Mouse (Mus musculus) mouse trophoblast stem cell (cell line): ENCODE data around the gene Anxa6.

Source experiments
- in situ Hi-C, 2 experiments: fragments of 300-500 bp; cut with MseI, MboI; formaldehyde crosslinking; loops; 2 replicates in 1 of 2; 3 replicates in 1 of 2; pipeline ENCODE4 v1.15.1; 2025

Anxa6 gene

GRCm38 (mm10) chr11:55033040-55033660 lies at the start of gene Anxa6:
Gene Anxa6 (minus strand): TSS chr11:55033445.
- in situ Hi-C loops = no loop called here

DNA sequence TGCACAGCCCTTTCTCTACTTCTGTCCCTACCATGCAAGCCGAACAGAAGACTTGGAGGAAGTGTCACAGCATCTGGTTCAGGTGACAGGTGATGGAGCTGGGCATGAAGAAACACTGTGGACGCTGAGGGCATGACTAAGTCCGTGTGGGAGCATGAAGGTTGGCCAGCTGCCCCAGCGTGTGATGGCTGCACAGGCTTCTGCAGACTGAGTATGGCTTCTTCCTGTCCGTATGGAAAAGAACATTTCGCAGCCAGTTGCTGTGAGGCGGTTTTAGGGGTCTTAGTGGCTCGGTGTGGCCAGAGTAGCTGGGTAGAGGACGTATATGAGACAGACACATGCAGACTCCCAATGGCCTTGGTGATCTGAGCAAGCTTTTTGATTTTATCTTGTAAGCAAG lies 48.0 kb upstream of the Anxa6 start:
- in situ Hi-C loops = no loop called here

- in situ Hi-C loops = no loop called here
Observed at GRCm38 (mm10) chr11:55079180-55079579, 45.9 kb upstream of the Anxa6 start.

- in situ Hi-C loops = no loop called here
Observed at GRCm38 (mm10) chr11:55078502-55078901, 45.3 kb upstream of the Anxa6 start.

- in situ Hi-C loops = no loop called here
Observed at GRCm38 (mm10) chr11:55077331-55078231, 44.3 kb upstream of the Anxa6 start, which contains the start of gene Ccdc69. Gene Ccdc69 (minus strand): TSS chr11:55078131.

GRCm38 (mm10) chr11:55076234-55076633 lies 43.0 kb upstream of the Anxa6 start:
- in situ Hi-C loops = no loop called here

DNA sequence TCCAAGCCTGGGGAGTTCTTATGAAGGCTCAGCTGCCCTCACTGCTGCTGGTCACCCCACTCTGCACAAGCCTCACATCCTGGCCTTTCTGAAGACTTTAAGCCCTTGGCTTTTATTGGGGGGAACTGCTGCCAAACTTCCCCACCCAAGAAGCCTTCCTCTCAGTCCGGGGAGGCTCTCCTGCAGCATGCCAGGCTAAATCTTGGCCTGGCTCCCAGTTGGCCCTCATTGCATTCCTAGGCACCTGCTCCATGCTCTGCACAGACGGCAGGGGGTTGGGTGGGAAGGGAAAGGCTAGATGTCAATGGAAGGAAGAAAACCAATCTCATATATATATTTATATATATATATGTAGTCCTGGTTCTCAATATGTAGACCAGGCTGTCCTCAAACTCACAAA lies 42.4 kb upstream of the Anxa6 start:
- in situ Hi-C loops = no loop called here

- in situ Hi-C loops = no loop called here
Observed at GRCm38 (mm10) chr11:55073191-55073590, 39.9 kb upstream of the Anxa6 start.

GRCm38 (mm10) chr11:55072467-55072866 lies 39.2 kb upstream of the Anxa6 start:
- in situ Hi-C loops = no loop called here

GRCm38 (mm10) chr11:55071344-55071743 lies 38.1 kb upstream of the Anxa6 start:
- in situ Hi-C loops = no loop called here

GRCm38 (mm10) chr11:55069023-55069422 lies 35.8 kb upstream of the Anxa6 start:
- in situ Hi-C loops = no loop called here

DNA sequence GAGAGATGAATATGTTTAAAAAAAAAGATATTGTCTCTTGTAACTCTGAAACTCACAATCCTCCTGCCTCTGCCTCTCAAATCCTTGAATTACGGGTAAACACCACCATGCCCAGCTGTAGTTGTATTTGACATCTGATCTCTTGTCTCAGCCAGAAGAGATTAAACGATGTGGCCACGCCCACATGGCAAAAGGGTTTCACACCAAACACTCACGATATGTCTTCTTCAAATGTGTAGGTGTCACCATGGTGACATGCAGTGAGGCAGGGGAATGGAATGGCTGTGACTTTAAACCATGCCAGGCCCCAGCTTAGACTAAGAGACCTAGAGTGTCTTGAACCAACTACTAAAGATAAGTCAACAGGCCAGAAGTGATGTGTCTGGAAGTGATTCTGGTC lies 33.7 kb upstream of the Anxa6 start:
- in situ Hi-C loops = no loop called here

GRCm38 (mm10) chr11:55062856-55063255 lies 29.6 kb upstream of the Anxa6 start:
- in situ Hi-C loops = no loop called here

DNA sequence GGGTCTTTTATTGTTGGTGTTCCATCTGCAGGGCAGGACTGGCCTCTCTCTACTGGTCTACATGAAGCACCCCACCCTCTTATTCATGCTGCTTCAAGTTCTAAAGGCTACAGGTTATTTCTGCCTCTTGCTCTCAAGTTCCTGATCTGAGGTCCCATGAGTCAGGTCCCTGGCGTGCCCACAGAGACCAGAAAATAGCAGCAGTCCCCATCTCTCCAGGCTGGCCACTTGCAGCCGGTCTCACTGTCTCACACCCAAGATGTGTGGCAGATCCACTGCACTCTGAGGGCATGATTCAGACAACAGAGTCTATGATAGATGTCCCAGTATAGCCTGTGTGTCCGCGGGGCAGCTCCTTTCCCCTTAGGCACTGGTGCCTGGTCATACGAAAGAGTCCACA lies 27.6 kb upstream of the Anxa6 start:
- in situ Hi-C loops = no loop called here

DNA sequence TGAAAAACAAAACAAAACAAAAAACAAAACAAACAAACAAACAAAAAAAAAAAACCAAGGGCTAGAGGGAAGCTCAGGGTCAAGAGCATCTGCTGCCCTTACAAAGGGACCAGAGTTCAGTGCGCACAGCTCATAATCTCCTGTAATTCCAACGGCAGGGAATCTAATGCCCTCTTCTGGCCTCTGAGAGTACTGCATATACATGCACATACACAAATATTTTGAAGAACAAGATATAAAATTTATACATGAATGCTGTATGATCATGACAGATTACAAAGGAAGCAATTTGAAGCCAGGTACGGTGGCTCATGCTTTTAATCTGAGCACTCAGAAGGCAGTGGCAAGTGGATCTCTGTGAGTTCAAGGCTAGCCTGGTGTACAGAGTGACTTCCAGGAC lies 24.3 kb upstream of the Anxa6 start:
- in situ Hi-C loops = no loop called here

- in situ Hi-C loops = no loop called here
Observed at GRCm38 (mm10) chr11:55050837-55051510, 17.7 kb upstream of the Anxa6 start.

DNA sequence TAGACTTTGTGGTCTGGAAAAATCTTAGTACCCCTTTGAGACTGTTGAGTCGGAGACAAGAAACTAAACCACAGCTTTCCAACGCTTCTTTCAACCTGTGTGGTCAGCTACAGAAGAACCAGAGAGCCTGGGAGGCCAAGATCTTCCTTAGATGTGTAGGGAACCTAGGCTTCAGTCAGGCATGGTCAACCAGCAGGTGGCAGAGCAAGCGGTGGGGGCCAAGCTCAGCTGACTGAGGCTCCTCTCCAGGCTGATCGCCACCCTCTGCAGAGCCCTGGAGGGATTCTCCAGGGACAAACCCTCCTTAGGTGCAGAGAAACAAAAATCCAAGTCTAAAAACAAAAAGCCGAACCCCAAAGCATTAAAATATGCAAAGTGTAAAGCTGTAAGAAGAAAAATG lies 13.4 kb upstream of the Anxa6 start:
- in situ Hi-C loops = no loop called here

GRCm38 (mm10) chr11:55041348-55041747 lies 8.1 kb upstream of the Anxa6 start:
- in situ Hi-C loops = loop anchor here (5.0 kb wide), 3 partner anchors 44 to 116 kb away; no protein-coding TSS in a partner anchor

DNA sequence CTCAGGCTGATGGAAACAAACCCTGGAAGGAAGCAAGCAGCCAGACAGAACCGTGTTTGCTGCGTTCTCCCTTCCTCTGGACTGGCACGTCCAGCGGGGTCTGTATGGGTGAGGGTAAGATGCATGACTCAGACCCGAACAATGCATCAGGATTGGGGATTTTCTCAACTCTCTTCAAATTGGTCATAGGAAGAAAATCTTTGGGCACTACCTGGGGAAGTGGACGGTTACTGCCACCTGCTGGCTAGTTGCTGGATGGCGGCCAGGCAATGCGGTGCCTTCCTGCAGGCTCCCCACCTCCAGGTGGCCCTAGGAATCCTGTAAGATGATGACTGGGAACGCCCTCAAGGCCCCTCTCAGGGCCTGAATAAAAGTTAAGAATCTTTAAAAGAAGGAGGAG lies 6.3 kb upstream of the Anxa6 start:
- in situ Hi-C loops = loop anchor here in 1 of 2 experiments (5.0 kb wide), 1 partner anchor 37 kb away; no protein-coding TSS in a partner anchor

GRCm38 (mm10) chr11:55036601-55037000 lies 3.4 kb upstream of the Anxa6 start:
- in situ Hi-C loops = loop anchor here in 1 of 2 experiments (5.0 kb wide), 1 partner anchor 34 kb away; no protein-coding TSS in a partner anchor

DNA sequence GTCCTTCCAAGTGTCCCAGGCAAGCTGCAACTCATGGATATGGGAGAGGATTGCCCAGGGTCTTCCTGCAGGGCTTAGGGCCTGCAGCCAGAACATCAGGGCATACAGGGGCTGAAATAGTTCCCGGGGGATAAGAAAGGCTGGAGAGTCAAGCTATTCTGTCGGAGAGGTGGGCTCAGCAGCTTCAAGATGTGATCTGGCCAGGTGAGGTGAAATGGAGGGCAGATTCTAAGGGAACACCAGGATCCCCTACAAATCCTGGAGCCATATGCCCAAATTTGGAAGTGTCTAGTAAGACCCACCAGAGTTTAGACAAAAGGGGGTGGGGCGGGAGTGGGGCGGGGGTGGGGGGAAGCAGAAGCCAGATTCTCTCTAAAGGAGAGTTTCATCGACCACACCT lies 959 bp downstream of the Anxa6 start:
- in situ Hi-C loops = no loop called here

DNA sequence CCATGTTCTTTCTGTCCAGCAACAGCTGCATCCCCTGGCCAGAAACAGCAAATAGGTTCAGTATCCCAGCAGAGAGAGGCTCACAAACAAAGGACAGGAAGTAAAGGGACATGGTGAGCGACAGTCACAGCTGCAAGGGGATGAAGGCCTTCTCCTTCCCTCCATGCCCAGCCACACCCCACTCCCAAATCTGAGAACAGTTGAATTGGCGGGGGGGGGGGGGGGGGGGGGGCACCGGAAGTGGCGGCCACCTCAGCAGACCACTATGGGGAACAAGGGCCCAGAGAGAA lies 1.3 kb downstream of the Anxa6 start:
- in situ Hi-C loops = no loop called here
